Mouse (Mus musculus) CD4-positive helper T cell, adult 2 months (primary cell): ENCODE measurements at regions not wholly inside any gene's neighbourhood (a gene's known extent, or its start where the extent isn't known, plus 50 kb on each side); places are given as distances from the start of the nearest gene placed in this dataset.
"Not testable (repeated sequence)": the region's sequence is repeated elsewhere in the genome, so short reads cannot be mapped to it uniquely, and the experiment has no call there.

ENCODE experiments used
- DNase-seq: peaks from one replicate; pipeline ENCODE4 v3.0.0-alpha.2; 2012; ENCODE audit warnings: low read depth, missing footprints, low spot score

- peak; percentile 85 for DNase-seq
Observed at GRCm38 (mm10) chr2:117450172-117450865, 107.5 kb upstream of the Rasgrp1 start.

- DNase-seq, result no peak
Observed at GRCm38 (mm10) chr2:117451818-117452217, 109.0 kb upstream of the Rasgrp1 start.

DNA sequence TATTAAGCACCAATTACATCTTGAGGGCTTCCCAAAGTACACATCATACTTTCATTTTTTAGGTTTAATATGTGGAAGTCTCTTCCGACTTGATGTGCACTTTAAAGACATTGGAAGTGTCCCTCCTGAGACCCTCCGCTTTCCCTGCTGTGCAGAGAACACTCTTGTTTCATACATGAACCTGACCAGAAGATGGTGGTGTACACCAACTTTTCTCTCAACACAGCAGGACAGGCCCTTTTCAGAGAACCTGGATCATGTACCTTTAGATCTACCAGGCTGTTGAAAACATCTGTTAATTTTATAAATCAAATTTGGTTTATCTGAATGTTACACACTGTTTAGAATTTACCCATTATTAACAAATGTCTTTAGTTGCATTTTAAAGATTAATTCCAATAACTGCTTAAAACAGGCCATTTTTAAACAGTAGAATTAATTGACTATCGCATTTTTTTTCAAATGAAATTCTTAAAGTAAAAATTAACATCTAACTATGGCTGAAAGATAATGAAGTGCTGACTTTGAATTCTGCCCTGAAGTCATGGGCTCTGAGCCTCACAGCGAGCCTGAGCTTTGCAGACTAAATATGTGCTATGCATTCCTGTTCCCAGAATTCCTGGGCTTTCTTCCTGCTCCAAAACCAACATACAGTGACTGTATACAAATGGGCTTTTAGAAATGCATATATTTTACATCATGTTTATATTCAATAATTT is 112.4 kb upstream of the Rasgrp1 start:
- no peak for DNase-seq

GRCm38 (mm10) chr2:117455740-117456455 is 113.1 kb upstream of the Rasgrp1 start:
- no peak for DNase-seq

DNA sequence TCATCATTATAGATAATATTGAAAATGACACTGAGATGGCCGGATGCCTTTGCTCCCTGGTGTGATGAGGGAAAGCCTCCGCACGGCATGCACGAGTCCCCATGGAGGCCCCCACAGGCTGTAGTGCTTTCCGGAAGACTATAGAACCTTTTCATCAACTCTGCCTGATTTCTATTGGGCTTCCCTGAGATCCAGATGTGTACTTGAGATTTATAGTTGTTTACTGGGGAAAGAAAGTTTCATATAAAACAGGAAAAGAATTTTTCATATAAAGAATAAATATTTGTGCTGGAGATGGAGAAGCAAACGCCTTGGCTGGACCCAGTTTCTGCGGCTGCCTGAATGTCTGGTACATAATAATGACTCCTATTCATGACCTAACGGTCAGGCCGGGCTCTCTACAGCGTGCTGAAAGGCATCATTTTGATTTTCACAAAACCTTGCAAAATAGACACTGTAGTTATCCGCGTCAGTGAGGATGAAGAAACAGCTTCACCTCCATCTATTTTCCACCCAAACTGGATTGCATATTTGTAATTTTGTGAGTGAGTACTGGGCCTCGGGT is 113.7 kb upstream of the Rasgrp1 start:
- DNase-seq, result no peak

DNA sequence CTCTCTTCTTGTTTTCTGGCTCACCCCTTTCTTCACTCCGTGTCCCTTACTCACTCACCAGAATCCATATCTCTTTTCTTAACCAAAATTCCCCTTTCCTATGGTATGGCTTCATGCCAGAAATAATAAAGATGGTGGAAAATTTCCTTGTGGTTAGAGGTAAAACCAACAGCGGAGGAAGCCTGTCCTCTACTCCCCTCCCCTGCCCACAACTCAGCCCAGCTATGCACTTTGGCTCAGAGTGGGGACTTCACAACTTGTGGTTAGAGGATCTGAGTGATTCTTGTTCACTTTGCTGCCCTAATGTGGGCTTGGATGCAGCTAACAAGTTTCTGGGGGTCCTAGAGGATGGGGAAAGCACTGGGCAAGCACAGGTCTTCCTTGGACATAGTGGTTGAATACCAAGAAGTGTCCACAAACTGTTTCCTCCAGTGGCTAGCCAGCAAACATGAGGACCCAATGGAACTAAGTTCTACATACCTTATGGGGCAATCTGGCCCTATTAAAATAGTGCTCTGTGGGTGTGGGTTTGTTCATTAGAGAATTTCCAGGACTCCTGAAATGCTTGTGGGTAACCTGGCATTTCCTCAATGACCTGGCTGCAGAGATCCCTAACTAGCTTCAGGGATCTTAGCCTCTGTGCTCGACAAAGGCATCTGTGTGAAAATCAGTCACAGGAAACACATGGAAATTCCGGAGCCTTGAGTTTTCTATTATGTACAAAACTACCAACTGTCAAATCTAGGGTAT is 118.9 kb upstream of the Rasgrp1 start:
- no peak for DNase-seq

DNA sequence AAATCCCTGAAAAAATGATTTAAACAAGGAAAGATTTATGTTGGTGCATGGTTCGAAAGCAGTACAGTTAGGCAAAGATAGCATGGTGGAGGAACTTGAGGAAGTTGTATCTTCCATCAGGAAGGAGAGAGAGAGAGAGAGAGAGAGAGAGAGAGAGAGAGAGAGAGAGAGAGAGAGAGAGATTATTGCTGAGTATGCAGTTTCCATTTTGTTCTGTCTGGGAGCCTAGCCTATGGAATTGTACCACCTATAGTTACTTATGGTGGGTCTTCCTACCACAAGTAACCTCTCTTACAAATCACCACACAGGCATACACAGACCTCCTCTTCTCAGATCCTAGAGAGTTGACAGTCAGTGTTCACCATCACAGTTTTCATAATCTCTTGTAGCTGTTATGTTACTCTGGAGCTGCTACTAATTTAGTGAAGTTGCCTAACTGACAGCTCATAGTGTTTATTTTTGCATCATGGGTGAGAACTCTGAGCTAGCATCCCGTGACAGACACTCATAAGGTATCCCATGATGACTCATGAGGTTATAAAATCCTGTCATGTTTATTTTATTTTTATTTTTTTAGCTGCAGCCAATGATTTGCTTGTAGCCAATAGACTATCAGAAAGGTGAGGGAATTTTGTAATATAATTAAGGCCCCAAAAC is 132.2 kb upstream of the Rasgrp1 start:
- no peak for DNase-seq

- DNase-seq, result no peak
Observed at GRCm38 (mm10) chr2:117475561-117475960, 132.8 kb upstream of the Rasgrp1 start.

DNA sequence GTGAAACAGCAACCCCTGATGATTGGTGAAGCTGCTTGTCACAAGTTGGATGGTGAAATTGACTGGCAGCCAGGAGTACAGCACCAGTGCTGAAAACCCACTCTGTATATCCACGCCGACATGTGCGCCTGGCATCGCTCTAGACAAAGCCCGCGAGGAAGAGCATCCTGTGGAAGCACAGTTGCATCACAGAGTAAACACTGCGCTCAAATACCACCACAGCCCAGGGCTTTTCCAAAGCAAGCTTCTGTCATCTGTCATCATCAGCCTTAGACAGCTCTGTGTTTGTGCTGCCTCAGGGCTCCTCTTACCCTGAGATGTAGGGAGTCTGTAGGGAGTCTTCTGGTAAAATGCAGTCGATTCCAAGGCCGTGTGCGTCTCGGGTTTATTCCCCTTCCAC is 134.7 kb upstream of the Rasgrp1 start:
- DNase-seq, result not testable (repeated sequence)

DNA sequence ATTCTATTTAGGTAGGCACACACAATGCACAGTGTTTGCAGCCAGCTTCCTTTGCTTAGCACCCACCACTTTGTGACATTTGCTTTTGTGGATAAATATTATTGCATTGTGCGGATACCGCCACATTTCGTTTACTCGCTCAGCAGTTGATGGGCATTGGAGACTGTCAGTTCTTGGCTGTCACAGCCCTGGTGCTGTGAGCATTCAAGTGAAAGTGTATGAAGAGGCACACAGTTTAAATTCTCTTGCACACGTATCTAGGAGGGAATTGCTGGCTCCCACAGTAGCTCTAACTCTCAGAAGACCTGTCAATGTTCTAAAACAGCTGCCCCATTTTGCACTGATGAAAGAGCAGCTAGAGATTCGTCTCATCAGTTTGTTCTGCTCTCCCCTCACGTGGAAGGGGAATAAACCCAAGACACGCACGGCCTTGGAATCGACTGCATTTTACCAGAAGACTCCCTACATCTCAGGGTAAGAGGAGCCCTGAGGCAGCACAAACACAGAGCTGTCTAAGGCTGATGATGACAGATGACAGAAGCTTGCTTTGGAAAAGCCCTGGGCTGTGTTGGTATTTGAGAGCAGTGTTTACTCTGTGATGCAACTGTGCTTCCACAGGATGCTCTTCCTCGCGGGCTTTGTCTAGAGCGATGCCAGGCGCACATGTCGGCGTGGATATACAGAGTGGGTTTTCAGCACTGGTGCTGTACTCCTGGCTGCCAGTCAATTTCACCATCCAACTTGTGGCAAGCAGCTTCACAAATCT is 136.6 kb upstream of the Rasgrp1 start:
- DNase-seq, result not testable (repeated sequence)

GRCm38 (mm10) chr2:117486447-117486846 is 143.6 kb upstream of the Rasgrp1 start:
- no peak for DNase-seq

DNA sequence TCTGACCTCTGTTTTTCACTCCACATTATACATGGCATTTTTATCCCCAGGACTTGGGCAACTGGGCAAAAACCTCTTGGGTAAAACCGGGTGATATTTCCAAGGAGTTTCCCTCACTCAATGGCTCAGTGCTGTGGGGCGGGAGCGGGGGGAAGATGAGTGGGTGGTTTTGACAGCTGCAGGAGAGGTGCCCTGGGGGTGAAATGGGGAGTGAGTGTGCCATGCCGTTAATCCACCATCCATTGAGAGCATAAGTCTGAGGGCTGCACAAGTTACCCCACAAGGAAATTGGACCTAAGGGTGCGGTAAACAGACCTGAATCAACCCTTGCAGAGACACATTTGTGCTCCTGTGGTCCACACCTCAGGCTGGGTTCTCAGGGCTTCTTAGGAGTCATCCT is 155.8 kb upstream of the Rasgrp1 start:
- DNase-seq, result no peak

GRCm38 (mm10) chr2:117502611-117503010 is 159.8 kb upstream of the Rasgrp1 start:
- DNase-seq, result no peak

- DNase-seq, result no peak
Observed at GRCm38 (mm10) chr2:117511737-117512136, 168.9 kb upstream of the Rasgrp1 start.

- no peak for DNase-seq
Observed at GRCm38 (mm10) chr2:117512551-117512950, 169.8 kb upstream of the Rasgrp1 start.

- no peak for DNase-seq
Observed at GRCm38 (mm10) chr2:117524437-117524836, 181.6 kb upstream of the Rasgrp1 start.

DNA sequence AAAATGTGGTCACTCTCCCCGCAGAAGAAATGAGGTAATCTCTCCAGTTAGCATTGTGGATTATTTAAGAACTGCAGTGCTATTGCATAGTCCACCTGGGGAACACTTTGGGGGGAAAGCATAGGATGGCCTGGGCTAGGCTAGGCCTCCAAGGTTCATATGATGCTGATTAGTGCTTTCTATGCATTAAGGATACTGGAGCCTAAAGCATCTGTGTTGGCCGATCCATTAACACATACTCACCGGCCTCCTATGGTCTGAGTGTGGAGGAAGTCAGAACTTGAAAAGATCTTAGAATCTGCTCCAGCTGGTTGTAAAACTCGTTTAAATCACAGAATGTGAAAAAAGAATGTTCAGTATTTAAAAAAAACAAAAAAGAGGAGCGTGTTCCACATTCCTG is 196.1 kb upstream of the Rasgrp1 start:
- DNase-seq, result no peak

DNA sequence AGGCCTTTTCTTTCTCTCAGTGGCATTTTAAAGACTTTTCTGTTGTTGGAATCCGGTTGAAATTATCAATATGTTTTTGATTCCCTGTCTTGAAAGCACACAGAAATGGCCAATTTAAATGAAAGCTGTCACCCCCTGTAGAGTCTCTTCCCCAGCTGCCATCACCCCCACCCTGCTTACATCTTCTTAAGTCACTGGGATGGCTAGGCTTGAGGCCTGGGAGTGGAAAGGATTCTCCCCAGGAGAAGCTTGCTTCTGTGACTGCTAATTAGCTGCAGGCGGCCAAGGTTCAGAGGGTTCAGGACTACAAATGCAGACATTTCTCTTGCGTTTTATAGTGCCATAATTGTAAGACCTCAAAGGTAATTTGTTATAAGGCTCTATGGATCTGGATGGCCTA is 196.5 kb upstream of the Rasgrp1 start:
- DNase-seq, result no peak

GRCm38 (mm10) chr2:117541471-117541870 is 198.7 kb upstream of the Rasgrp1 start:
- DNase-seq, result peak; percentile 36

GRCm38 (mm10) chr2:117542298-117542697 is 199.5 kb upstream of the Rasgrp1 start:
- DNase-seq, result no peak
